Mouse (Mus musculus): Measurements from ENCODE around the gene Rfx3.

The Rfx3 gene

GRCm38 (mm10) chr19:28010471-28011395 lies at the start of gene Rfx3:
Gene Rfx3, minus strand, starts transcription at chr19:28011166.
- ATAC-seq (ENCODE audit: low TSS enrichment) = peak; percentile 60

- ATAC-seq (ENCODE audit: low TSS enrichment) = no peak
Observed at GRCm38 (mm10) chr19:28052058-28052457, 41.1 kb upstream of the Rfx3 start.

- no peak for ATAC-seq (ENCODE audit: low TSS enrichment)
Observed at GRCm38 (mm10) chr19:28051571-28051970, 40.6 kb upstream of the Rfx3 start.

GRCm38 (mm10) chr19:28049280-28049679 lies 38.3 kb upstream of the Rfx3 start:
- ATAC-seq (ENCODE audit: low TSS enrichment) = no peak

- ATAC-seq (ENCODE audit: low TSS enrichment) = no peak
Observed at GRCm38 (mm10) chr19:28046806-28047205, 35.8 kb upstream of the Rfx3 start.

GRCm38 (mm10) chr19:28044950-28045349 lies 34.0 kb upstream of the Rfx3 start:
- no peak for ATAC-seq (ENCODE audit: low TSS enrichment)

- peak; percentile 62 for ATAC-seq (ENCODE audit: low TSS enrichment)
Observed at GRCm38 (mm10) chr19:28011718-28012499, 943 bp upstream of the Rfx3 start.

- ATAC-seq (ENCODE audit: low TSS enrichment) = peak; percentile 95
Observed at GRCm38 (mm10) chr19:28011396-28011717, 391 bp upstream of the Rfx3 start.

GRCm38 (mm10) chr19:28009587-28010281 lies 1.2 kb downstream of the Rfx3 start:
- no peak for ATAC-seq (ENCODE audit: low TSS enrichment)

GRCm38 (mm10) chr19:28004190-28004589 lies 6.8 kb downstream of the Rfx3 start:
- no peak for ATAC-seq (ENCODE audit: low TSS enrichment)

- peak; percentile 97 for ATAC-seq (ENCODE audit: low TSS enrichment)
Observed at GRCm38 (mm10) chr19:28003474-28003873, 7.5 kb downstream of the Rfx3 start.

GRCm38 (mm10) chr19:28002708-28003107 lies 8.3 kb downstream of the Rfx3 start:
- no peak for ATAC-seq (ENCODE audit: low TSS enrichment)

- ATAC-seq (ENCODE audit: low TSS enrichment) = no peak
Observed at GRCm38 (mm10) chr19:27992800-27993199, 18.2 kb downstream of the Rfx3 start.

GRCm38 (mm10) chr19:27988746-27989145 lies 22.2 kb downstream of the Rfx3 start:
- no peak for ATAC-seq (ENCODE audit: low TSS enrichment)

GRCm38 (mm10) chr19:27967590-27967989 lies 43.4 kb downstream of the Rfx3 start:
- no peak for ATAC-seq (ENCODE audit: low TSS enrichment)

GRCm38 (mm10) chr19:27961271-27961670 lies 49.7 kb downstream of the Rfx3 start:
- no peak for ATAC-seq (ENCODE audit: low TSS enrichment)

GRCm38 (mm10) chr19:27935453-27935852 lies 75.5 kb downstream of the Rfx3 start:
- no peak for ATAC-seq (ENCODE audit: low TSS enrichment)

GRCm38 (mm10) chr19:27931136-27931535 lies 79.8 kb downstream of the Rfx3 start:
- no peak for ATAC-seq (ENCODE audit: low TSS enrichment)

- no peak for ATAC-seq (ENCODE audit: low TSS enrichment)
Observed at GRCm38 (mm10) chr19:27926378-27926777, 84.6 kb downstream of the Rfx3 start.

- no peak for ATAC-seq (ENCODE audit: low TSS enrichment)
Observed at GRCm38 (mm10) chr19:27919040-27919439, 91.9 kb downstream of the Rfx3 start.

GRCm38 (mm10) chr19:27916446-27916845 lies 94.5 kb downstream of the Rfx3 start:
- peak; percentile 91 for ATAC-seq (ENCODE audit: low TSS enrichment)

GRCm38 (mm10) chr19:27906976-27907375 lies 104.0 kb downstream of the Rfx3 start:
- no peak for ATAC-seq (ENCODE audit: low TSS enrichment)

All from frontal cortex, adult (tissue).